Mouse (Mus musculus): ENCODE results near the gene Tuba4a.

Gene Tuba4a

DNA sequence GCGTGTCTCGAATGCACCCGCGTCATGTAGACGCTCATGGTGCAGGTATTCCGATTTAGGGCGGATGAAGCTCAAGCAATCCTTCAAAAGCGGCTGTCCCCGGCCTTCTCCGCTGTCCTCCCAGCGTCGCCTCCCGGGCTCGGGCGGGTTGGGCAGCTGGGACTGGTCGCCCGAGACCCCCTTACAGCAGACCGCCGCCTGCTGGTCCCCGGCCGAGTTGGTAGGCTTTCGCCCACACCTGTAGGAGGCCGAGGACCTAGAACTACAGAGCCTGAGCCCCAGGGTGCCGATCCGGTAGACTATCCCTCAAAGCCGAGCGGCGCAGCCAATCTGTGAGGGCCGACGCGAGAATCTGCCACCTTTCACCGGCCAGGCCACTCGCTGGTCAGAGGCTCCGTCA is at the start of gene Tuba4a:
TSS of gene Tuba4a (minus strand) at position 335 of the 400 bp plus-strand sequence.
- DNase-seq (ENCODE audit: extremely low read depth, low read depth): no peak

DNA sequence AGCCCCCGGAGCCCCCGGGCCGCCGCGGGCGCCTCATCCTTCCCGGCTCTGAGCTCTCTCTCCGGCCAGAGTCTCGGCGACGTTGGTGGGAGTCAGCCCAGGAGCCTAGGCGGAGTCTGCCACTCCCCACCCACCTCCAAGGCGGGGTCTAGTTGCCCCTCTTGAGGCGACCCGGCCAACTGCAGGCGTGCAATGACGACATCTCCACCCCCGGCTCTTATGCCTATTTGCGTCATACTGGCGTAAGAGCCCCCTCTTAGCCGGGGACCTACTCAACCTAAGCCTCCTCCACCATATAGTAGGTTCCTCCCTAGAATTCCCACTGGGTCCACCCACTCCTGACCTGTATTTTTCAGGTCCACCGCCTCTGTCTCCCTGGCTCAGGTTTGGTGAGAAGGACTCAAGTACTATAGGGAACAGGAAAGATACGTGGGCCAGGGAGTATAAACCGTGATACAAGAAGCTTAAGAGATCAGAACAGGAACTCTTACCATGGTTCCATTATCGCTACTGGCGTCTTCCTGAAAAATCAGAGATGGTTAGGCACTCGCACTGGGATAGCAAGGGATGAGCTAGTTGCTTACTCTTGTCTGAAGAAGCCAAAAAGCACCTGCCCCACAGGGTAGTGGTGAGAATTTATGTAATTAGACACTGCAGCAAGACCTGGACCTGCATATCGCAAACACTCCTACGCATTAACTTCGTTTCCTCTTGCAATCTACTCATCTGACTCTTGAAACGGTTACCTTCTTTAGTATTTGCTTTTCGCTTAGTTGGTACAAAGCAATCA is 44.6 kb upstream of the Tuba4a start, which contains the start of gene Ptprn:
TSS of gene Ptprn (minus strand) at position 412 of the 790 bp plus-strand sequence.
- DNase-seq (ENCODE audit: extremely low read depth, low read depth): no peak

DNA sequence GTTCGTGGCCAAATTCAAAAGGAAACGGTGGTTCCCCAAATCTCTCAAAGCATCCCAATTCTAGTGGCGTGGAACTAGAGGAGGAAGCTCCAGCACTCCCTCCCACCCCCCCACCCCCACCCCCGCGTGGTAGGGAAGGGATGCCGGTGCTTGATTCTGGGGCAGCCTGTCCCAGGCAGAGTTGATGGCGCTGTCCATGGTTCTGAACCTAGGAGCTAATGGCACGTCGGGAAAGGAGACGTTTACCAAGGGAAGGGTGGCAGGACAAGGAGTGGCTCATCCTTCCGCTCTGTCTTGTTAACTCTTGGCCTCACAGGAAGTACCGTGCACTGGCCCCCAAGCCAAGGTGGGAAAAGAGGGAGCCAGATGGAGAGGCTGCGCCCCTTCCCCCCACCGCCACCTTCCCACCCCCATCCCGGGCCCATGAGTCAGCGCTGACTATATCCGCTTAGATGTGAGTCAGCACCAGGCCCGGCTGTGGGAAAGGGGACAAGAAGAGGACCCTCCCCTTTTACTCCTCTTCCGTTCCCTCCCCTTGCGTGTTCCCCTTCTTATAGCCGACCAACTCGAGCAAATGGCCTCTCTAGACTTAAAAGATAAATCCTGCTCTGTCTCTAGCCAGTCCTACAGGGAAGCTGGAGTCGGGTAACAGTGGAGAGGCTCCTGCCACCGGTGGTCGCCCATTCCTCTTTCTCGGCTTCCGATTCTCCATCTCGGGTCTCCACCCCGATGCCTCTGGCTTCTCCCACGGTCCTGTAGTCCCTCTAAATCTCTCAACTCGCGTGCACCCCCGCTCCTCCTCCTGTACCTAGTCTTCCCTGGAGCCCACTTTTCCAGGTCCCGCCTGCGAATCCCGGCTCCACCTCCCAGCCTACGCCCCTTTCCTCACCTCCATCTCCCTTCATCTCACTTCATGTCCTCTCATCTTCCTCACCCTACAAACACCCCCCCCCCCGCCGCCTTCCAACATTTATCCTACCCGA is 43.6 kb upstream of the Tuba4a start:
- DNase-seq (ENCODE audit: extremely low read depth, low read depth): no peak

DNA sequence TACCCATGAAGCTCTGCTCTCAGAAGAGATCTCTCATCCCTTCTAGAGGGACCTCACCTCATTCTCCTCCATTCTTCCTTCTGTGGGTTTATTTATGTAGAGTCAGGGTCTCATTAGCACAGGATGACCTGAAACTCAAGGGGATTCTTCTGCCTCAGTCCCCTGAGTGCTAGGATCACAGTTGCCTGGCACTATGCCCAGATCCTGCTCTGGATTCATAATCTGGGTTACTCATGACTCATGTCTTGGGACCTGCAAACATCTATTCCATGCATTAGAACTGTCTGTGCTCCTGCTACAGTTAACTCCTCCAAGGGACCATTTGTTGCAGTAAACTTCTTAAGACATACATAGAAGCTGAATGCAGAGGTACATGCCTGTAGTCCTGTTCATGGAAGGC is 41.6 kb upstream of the Tuba4a start:
- no peak for DNase-seq (ENCODE audit: extremely low read depth, low read depth)

DNA sequence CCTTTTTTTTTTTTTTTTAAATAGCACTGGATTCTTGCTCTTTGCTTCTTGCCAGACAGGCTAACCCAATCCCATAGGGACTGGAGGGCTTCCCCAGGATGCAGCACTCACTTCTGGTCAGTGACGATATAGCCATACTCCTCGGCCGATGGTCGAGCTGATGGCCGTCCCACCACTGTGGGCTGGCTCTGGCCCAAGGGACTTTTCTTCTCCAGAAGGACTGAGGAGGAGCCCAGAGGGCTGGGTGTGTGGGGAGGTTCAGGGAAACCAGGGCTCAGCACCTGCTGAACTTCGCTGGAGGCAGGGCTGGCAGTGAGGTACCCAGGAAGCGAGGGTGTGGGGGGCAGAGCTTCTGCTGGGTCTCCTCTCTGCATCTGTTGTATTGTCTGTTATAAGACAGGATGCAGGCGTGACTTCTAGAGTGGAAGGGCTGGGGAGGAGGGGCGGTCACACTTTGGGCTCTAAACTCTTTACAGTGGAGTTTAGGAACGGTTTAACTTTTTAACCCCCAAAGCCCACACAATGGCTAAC is 35.9 kb upstream of the Tuba4a start:
- no peak for DNase-seq (ENCODE audit: extremely low read depth, low read depth)

DNA sequence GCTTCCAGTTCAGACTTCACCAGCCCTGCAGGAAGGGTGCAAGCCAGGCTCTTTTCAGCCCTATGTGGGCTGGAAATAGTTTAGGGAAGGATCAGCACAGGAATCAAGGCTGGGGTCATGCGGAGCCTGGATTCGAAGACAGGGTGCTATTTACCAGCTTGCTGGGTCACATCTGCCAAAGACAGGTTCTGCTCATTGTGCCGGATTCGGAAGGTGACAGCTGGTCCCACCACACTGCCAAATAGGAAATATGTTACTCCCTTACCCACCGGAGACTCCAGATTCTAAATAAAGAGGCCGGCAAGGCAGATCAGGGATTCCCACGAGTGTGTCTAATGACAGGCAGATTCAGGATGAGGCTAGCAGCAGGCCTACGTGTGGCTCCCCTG is 35.0 kb upstream of the Tuba4a start:
- no peak for DNase-seq (ENCODE audit: extremely low read depth, low read depth)

DNA sequence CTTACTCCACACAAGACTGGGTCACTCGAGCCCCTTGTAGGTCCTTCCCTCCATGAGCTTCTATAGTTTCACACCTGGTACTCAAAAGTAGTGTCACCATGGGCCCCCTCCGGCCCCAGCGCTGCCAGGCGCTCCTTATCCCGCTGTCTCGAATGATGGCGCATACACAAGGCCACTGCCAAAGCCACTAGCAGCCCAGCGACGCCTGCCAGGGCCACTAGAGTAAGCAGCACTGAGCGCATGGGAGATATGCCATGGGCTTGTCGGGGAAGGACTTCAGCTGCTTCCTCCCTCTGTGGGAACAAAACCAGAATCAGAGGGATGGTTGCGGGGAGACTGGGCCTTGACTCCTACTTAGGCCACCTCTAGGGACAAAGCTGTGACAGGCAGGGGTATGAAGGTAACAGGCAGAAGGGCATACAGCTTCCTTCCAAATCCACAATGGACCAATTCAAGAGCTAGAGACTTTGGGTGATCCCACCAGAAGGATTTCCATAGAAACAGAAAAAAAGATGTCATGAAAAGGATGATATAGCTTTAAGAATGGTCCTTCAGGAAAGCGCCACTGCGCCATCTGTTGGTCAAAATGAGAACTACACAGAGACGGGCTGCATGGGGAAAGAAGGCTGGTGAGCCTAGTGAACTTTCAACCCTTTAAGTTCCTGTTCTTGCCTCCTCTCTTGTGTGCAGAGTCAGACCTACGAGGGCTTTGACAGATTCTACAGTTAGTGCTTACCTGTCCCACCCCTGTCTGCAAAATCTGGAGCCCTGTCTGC is 34.4 kb upstream of the Tuba4a start:
- DNase-seq (ENCODE audit: extremely low read depth, low read depth): peak; percentile 72

DNA sequence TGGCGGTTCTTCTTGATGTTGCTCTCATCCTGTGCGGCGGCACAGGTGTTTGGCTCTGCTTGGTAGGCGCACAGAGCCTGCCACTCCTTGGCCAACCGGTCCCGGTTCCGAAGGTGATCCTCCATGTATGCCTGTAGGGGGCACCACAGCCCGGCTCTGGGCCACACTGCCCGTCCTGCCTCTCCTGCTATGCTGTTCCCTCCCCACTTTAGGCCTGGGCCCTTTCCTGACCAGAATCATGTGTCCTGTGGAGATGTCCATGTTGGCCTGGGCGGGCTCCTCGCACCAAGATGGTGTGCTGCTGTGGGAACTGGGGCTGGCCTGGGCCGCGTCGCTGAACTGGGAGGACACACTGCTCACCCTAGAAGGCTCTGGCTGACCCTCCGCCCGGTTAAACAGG is 33.4 kb upstream of the Tuba4a start:
- no peak for DNase-seq (ENCODE audit: extremely low read depth, low read depth)

DNA sequence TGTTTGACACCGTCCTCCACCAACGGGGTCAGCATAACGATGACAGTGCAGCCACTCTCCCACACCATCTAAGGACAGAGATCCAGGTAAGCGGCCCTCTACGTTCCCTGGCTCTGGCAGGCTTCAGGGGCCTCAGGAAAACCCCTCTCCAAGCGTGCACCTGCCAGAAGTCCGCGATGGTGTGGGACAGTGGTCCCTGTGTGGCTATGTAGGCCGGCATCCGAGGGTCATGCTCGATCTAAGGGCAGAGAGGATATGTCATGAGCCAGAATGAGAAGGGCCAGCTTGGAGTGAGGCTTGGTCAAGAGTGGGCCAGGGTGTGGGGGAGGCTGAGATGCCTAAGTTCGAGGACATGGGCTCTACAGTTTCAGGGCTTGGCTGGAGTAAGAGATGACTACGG is 32.6 kb upstream of the Tuba4a start:
- DNase-seq (ENCODE audit: extremely low read depth, low read depth): no peak

DNA sequence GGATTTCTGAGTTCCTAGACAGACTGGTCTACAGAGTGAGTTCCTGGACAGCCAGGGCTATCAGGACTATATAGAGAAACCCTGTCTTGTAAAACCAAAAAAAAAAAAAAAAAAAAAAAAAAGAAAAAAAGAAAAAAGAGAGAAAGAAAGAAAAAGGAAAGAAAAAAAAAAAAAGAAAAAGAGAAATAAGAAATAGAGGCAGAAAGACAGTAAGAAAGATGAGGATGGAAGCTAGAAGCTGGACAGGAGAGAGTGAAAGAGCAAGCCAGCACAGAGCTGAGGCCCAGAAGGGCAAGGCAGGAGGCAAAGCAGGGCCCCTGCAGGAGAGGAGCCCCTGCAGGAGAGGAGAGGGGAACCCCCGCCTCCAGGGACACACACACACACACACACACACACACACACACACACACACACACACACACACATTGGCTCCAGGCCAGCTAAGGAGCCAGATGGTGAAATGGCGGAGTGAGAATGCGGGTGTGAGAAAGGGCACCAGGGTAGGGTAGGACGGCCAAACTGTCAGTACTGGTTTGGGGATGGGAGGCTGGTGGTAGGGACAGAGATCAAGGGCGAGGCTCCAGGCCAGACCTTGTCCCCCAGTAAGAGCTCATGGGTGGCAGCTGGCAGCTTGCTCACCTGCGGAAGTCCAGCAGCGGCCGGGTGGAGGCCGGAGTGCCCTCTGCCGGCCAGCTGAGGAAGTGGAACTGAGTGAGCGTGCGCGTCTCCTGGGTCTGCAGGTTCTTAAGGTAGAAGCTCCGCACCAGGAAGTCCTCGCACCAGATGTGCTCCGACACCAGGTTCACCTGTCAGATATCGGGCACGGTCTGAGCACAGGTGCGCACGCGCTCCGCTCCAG is 31.7 kb upstream of the Tuba4a start:
- peak; percentile 62 for DNase-seq (ENCODE audit: extremely low read depth, low read depth)

DNA sequence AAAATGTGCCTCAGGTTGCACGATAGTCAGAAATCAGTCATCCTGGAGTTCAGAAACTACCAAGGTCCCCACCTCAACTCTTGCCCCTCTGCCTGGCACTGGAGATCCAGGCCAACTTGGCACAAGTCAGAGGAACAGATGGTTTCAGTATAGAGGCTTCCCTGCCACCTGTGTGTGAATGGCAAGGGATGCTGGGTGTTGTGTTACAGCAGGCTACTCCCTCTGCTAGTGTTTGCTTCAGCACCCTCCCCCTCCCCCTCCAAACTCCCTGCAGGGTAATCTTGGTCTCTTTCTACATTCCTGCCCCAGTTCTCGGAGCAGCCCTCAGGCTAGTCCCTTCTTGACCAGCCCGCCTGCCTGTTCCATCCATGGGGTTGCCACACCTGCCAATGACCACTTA is 30.8 kb upstream of the Tuba4a start:
- DNase-seq (ENCODE audit: extremely low read depth, low read depth): no peak

DNA sequence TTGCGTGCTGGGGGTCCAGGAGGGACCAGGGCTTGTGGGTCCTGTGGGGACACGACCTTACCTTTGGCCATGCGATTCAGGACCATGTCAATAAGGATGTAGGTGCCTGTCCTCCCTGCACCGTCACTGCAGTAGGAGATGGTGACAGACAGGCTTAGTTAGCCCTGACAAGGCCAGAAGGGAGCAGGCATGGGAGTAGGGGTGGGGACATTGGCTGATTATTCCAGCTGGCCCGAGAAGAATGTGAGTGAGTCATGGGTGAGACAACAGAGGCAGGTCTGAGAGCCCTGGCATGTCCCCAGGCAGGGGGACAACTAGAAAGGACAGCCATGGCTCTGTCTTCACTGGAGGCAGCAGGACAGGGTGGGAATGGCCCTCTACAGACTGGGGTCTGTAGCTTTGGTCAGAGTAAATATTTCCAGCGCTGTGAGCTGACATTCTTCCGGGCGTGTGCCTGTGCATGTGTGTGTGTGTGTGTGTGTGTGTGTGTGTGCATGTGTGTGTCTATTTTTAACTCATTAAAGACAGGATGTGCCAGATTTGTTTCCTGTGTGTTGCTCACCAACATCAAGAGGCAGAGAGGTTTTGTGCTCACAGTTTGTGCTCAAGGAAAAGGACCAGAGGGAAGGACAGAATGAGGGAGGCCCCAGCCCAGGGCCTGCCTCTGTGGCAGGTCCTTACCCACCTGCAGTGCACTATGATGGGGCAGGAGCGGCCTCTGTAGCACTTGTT is 28.5 kb upstream of the Tuba4a start:
- DNase-seq (ENCODE audit: extremely low read depth, low read depth): no peak

DNA sequence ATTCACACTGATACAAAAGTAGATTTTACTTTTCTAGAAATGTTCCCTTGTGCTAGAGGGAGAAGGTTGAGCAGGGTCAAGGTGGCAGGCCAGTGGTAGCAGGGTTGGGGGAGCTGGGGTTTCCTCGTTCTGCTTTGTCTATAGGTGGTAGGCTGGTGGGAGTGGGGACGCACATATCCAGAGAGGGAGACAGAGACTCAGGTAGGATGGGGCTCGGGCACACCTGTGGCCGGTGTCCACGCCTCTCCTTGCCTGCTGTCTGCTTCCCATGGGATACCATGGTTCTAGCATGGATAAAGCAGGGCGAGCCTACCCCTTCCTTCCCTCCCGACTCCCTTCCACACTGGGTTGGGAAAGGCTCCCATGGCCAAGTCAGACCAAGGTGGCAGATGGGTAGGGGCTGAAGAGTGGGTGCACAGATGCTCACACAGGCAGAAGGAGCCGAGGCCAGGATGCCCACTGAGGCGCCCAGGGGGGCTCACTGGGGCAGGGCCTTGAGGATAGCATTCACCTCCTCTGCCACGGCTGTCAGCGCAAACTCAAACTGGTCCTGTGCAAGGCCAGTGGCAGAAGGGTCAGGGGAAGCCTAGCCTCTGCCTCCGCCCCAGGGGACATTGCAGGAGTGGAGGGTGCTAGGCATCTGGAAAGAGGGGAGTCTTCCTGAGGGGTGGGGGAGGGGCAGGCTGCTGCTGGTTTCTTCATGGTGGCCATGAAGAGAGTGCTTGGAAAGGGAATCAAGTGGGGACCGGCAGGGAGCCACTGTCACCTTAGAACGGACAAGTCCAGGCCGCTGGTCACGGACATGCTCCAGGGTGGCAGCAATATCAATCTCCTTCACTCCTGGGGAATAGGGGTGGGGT is 27.6 kb upstream of the Tuba4a start:
- no peak for DNase-seq (ENCODE audit: extremely low read depth, low read depth)

DNA sequence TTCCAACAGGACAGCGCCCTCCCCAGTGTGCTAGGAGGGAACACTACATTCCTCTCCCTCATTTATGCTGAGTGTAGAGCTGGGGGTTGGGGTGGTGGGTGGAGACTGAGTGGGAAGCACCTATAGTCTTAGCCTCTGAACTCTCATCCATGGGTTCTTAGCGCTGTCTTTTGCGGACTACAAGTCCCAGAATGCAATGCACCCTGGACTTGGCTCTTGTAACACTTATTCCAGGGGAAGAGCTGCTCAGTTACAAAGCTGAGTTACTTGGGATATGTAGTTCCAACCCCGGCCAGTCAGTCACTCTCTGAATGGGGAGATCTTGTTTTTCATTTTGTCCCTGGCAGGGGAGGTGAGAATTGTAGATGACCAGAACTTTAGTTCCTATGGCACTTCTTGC is 25.2 kb upstream of the Tuba4a start:
- DNase-seq (ENCODE audit: extremely low read depth, low read depth): no peak

DNA sequence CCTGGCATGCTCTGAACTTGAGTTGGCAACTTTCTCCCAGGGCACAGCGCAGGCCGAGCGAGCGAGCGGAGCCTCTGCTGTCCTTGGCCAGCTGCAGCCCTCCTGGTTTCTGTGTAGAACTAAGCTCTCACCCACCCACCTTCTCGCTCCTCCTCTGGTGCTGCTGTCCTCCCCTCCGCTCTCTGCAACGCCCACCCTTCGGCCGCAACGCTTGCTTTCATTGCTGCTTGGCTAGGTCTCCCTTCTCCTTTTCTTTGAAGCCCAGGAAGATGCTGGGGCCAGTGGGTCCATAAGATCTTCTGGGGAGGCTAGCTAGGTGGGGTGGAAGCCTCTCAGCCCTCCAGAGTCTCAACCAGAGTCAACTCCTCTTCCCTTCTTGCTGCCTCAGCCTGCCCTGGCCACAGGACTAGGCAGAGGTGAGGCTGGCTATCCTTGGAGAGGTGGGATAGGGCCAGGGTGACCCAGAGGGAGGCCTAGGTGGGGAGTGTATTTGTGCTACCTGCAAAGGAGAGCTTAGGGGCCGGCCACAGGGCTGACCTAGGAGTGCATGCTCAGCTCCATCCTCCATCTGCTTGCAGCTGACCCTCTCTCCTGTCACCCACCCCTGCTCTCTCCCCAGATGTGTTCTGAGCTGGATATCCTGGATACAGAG is 24.6 kb upstream of the Tuba4a start:
- no peak for DNase-seq (ENCODE audit: extremely low read depth, low read depth)

DNA sequence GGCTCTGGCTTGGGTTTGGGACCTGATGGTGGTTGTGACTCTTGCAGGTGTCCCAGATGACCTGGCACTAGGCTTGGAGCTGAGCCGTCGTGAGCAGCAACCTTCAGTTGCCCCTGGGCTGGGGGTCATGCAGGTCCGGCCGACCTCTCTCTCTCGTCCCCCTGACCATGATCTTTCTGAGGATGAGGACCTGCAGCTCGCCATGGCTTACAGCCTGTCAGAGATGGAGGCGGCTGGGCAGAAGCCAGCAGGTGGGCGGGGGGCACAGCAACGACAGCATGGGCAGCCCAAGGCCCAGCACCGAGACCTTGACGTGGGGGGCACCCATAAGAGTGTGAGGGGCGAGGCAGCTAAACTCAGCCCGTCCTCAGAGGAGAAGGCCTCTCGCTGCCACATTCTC is 23.7 kb upstream of the Tuba4a start:
- no peak for DNase-seq (ENCODE audit: extremely low read depth, low read depth)

DNA sequence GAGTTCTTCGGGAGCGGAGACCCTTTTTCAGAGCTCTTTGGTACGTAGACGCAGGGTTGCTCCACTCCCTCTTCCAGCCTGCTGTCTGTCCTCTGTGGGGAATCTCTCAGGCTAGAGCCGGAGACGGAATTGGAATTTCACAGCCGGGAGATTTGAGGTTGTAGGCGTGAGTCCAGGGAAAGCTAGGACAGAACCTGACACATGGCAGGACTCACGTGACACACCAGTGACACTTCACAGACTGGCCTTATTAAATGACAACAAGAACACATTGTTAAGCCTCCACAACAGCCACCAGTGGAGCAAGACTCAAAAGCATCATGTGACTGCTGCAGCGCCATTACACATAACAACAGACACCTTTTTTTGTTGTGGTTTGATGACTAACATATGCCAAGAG is 19.9 kb upstream of the Tuba4a start:
- no peak for DNase-seq (ENCODE audit: extremely low read depth, low read depth)
